29 mouse cellular contexts compared by ENCODE assay signal in the genomic region with DNA sequence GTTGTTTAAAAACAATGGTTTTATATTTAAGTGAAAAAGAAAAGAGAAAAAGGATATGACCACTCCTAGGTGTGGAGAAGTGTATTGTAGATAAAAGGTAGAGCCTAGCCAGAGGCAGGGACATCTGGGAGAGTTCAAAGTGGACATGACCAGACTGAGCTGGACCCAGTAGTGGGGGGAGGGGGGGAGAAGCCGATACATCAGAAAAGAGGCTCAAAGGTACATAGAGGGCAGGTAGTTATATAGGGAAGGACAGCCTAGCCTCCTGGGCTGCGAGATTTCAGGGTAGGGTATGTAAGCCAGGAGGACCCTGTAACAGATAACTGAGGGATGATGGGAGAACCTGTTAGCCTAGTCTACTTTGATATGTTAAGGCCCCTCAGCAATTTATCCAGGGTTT.
"Had no signal": no experiment of that assay in that cellular context is flagged by ENCODE, and none has a peak within 500 bp of the region (broad histone marks: within the 10 kb centered on the region; RNA-seq: fewer than 3 reads in every experiment).

No protein-coding gene starts in this region.

- H3K4me2 ChIP-seq: limb, embryonic 12.5 days; limb, embryonic 13.5 days; limb, embryonic 15.5 days; liver, embryonic 12.5 days; liver, embryonic 13.5 days; liver, embryonic 15.5 days; lung, embryonic 14.5 days; lung, embryonic 15.5 days; midbrain, embryonic 12.5 days; midbrain, embryonic 13.5 days had no signal

- H3K9me3 ChIP-seq: limb, embryonic 10.5 days; limb, embryonic 12.5 days; limb, embryonic 13.5 days; limb, embryonic 15.5 days; liver, embryonic 12.5 days; liver, embryonic 13.5 days; liver, embryonic 15.5 days; lung, embryonic 15.5 days; megakaryocyte, embryonic 14.5 days; midbrain, embryonic 10.5 days; midbrain, embryonic 12.5 days; midbrain, embryonic 13.5 days had no signal

- H3K27ac ChIP-seq: left cerebral cortex, adult 2 months; limb, embryonic 10.5 days; limb, embryonic 12.5 days; limb, embryonic 13.5 days; limb, embryonic 15.5 days; liver, embryonic 12.5 days; liver, embryonic 13.5 days; liver, embryonic 14.5 days; liver, embryonic 15.5 days; lung, embryonic 15.5 days; macrophage; midbrain, embryonic 10.5 days; midbrain, embryonic 12.5 days; midbrain, embryonic 13.5 days had no signal

- DNase-seq: layer of hippocampus, postnatal 36 days; left cerebral cortex, postnatal 4 days; liver; liver, embryonic 13.5 days; lung, adult 18-20 months; lung, adult 2 months; lung, embryonic 14.5 days; lung, postnatal 10 days; lung, postnatal 14 days; lung, postnatal 36 days; lung, postnatal 4 days; midbrain, embryonic 14.5 days had no signal

- H3K36me3 ChIP-seq: liver, embryonic 13.5 days; liver, embryonic 15.5 days; lung, embryonic 15.5 days; midbrain, embryonic 12.5 days had no signal

- H3K4me3 ChIP-seq: left cerebral cortex, adult 2 months; limb, embryonic 10.5 days; limb, embryonic 12.5 days; limb, embryonic 13.5 days; limb, embryonic 15.5 days; liver, embryonic 12.5 days; liver, embryonic 13.5 days; liver, embryonic 15.5 days; lung, embryonic 15.5 days; megakaryocyte, embryonic 14.5 days; midbrain, embryonic 10.5 days; midbrain, embryonic 12.5 days; midbrain, embryonic 13.5 days; myocyte had no signal

- ATAC-seq: liver, embryonic 12.5 days; lung, postnatal 0 days; midbrain, embryonic 13.5 days; midbrain, embryonic 16.5 days had no signal

- H3K9ac ChIP-seq: limb, embryonic 12.5 days; limb, embryonic 13.5 days; limb, embryonic 15.5 days; liver, embryonic 12.5 days; liver, embryonic 14.5 days; liver, embryonic 15.5 days; lung, embryonic 14.5 days; lung, embryonic 15.5 days; midbrain, embryonic 12.5 days had no signal

- H3K27me3 ChIP-seq: limb, embryonic 12.5 days; limb, embryonic 13.5 days; limb, embryonic 15.5 days; liver, embryonic 12.5 days; liver, embryonic 13.5 days; liver, embryonic 15.5 days; lung, embryonic 15.5 days; megakaryocyte, embryonic 14.5 days; midbrain, embryonic 12.5 days; midbrain, embryonic 13.5 days had no signal
